Mouse (Mus musculus) embryonic fibroblast, embryonic 13.5 days (primary cell): ENCODE results near the gene Nckap5.

Experiments
- CTCF ChIP-seq: IDR thresholded peaks from 2 replicates; pipeline ENCODE4 v1.5.1; 2011; ENCODE audit warnings: mild to moderate bottlenecking, control low read depth, low read length, moderate library complexity, borderline replicate concordance; ENCODE audit not compliant: insufficient read depth
- POLR2A ChIP-seq: IDR thresholded peaks from 2 replicates; pipeline ENCODE4 v1.6.1; 2011; ENCODE audit warnings: low read depth, mild to moderate bottlenecking, control low read depth, low read length, moderate library complexity

DNA sequence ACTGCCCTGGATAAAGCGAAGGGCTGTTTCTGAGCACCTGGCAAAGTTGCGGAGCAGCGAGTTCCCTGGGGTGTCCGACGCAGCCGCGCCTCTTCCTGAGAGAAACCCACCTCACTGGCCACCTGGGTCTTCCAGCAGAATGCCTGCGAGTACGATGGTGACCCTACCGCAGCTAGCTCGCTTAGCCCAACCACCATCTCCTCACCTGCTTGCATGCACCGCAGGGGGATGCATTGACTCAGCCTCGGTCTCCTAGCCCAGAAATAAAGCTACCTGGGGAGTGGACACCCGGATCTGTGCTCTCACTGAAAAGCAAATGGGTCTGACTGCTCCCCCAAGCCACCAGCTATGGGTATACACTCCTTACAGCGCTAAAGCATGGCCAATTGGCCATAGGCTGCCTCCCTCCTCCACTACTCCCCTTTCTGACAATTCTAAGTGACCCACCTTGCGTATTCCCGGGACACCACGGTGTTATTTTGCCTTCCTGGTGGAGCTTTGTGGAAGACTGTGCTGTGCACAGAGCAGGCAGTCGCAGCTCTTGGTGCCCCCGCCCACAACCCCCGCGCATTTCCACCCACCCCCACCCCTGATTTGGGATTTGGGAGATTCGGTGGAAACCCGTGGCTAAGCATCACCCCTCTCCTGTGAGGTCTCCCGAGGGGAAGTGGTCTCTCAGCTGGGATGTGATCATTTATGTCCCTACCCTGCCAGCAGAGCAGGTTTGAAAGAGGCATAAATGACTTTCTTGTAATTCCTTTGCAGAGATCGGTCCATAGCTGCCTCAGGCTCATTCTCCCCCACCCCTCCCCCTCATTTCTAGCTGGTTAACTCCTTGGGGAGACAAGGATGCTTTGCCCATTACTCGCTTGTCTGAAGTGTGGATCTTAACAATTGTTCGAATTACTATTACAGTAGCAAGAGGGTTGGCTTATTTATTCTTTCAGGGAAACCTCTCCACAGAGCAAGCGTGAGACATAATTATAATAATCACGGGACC lies 917.7 kb downstream of the Nckap5 start, which contains the start of gene Lypd1:
- TF ChIP-seq POLR2A (no peak), CTCF (no peak)
